Mouse (Mus musculus): ENCODE results near the gene Fyn.

DNA sequence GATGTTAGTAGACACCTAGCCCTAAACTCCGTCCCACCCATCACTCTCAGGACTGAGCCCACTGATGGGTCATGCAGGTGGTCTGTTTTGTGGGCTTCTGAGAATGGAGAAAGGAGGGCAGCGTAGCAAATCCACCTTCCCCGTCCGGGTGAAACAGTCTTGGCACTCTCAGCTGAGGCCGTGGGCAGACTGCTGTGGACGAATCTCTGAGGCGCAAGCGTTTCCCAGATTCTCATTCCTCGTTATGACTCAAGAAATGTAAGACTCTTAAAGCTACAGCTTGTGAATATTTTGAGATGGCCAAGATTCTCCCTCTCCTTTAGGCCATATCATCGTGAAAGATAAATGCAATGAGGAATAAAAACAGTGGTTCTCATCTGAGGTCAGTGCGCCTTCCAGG, 88.6 kb downstream of the Fyn start:
- TF ChIP-seq CTCF (IDR thresholded peaks at IDR 0.05; ENCODE audit: low read depth), result no peak
- no peak for TF ChIP-seq EP300 (IDR thresholded peaks at IDR 0.05; ENCODE audit: low read depth)

All from liver, postnatal 0 days (tissue).